Mouse (Mus musculus): ENCODE results near the gene Dpm3. TPM values are rescaled to one million over a fixed set of nuclear protein-coding genes. Genes with fewer than 3 reads are reported as not detected.

Gene Dpm3
- polyA plus RNA-seq, 1 experiment from 2014 or later: 99.4 TPM

DNA sequence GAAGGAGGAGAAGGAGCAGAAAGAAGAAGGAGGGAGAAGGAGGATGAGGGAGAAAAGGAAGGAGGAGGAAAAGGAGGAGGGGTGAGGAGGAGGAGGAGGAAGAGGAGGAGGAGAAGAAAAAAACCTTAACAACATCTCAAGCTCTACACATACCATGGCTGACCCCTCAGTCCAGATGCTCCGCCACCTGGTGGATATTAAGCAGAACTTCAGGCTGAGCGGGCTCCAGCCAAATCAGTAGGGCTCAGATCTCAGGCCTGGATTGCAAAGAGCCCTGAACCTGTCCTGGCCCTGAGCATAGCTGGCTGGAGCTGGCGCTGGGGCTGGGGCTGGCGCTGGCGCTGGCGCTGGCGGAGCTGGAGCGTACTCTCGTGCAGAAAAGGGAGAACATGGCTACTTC lies 48.9 kb downstream of the Dpm3 start:
- Histone ChIP-seq H3K27me3 (ENCODE audit: insufficient read depth, poor library complexity, severe bottlenecking) (peaks cover 9% of the 10 kb centered on the region; the same call in 1 of the 2 replicates), H3K9me3 (no peaks in the 10 kb centered on the region), H3K4me3 (no peak overlapping the region), H3K27ac (no peak overlapping the region), H3K36me3 (no peaks in the 10 kb centered on the region), H3K4me1 (replicated peaks) (peaks cover 27% of the 10 kb centered on the region)
- 3% methylated on average over 9 of the region's 9 CpGs for WGBS
- peak; percentile 82 for DNase-seq (ENCODE audit: low spot score)

GRCm38 (mm10) chr3:89314340-89314739 lies 55.2 kb downstream of the Dpm3 start:
- peaks cover 46% of the 10 kb centered on the region for H3K27me3 ChIP-seq (ENCODE audit: insufficient read depth, poor library complexity, severe bottlenecking)

GRCm38 (mm10) chr3:89314791-89315190 lies 55.6 kb downstream of the Dpm3 start:
- no peak for DNase-seq (ENCODE audit: low spot score)
- H3K4me3 ChIP-seq: peak overlapping the region; percentile 54
- H3K27me3 ChIP-seq (ENCODE audit: insufficient read depth, poor library complexity, severe bottlenecking): peaks cover 51% of the 10 kb centered on the region
- H3K36me3 ChIP-seq: no peaks in the 10 kb centered on the region
- WGBS: 42% methylated on average over 2 of the region's 2 CpGs
- H3K4me1 ChIP-seq (replicated peaks): peaks cover 54% of the 10 kb centered on the region
- peak overlapping the region; percentile 84 for H3K27ac ChIP-seq
- no peaks in the 10 kb centered on the region for H3K9me3 ChIP-seq

More at GRCm38 (mm10) chr3:89314340-89314739, 55.2 kb downstream of the Dpm3 start:
- Histone ChIP-seq H3K4me3 (no peak overlapping the region), H3K4me1 (replicated peaks) (peaks cover 50% of the 10 kb centered on the region), H3K9me3 (no peaks in the 10 kb centered on the region), H3K36me3 (no peaks in the 10 kb centered on the region), H3K27ac (no peak overlapping the region)
- 77% methylated on average over 5 of the region's 5 CpGs for WGBS
- no peak for DNase-seq (ENCODE audit: low spot score)

DNA sequence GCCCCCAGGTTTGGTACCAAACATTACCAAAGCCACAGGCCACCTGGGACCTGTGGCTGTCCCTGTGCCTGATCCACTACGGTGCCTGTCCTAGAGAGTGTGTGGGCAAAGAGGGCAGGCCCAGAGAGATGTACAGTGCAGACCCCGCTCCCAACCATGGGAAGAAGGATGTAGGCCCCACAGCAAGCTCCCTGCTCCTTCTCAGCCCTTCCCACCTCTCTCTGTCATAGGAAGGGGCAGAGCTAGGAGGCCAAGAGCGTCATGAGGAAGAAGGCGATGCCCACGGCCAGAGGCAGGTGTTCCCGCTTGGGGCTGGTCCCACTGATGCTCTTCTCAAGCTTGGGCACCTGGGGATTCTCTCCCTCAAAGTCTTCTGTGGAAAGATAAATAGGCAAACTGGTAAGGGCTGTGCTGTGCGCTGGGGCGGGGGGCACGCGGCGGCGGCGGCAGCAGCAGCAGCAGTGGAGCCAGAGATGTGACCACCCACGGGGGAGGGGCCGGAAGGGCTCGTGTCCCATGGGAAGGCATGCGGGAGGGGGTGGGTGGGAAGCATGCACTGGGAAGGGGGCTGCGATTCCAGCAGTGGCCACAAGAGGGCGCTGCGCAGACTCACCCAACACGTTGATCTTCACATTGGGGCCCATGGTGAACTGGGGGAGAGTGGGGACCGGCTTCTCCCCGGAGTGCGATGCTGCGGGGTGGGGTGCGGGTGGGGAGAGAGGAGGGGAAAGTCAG lies 56.2 kb downstream of the Dpm3 start:
- peak overlapping the region; percentile 54 for H3K4me3 ChIP-seq
- no peaks in the 10 kb centered on the region for H3K9me3 ChIP-seq
- peak overlapping the region; percentile 84 for H3K27ac ChIP-seq
- H3K27me3 ChIP-seq (ENCODE audit: insufficient read depth, poor library complexity, severe bottlenecking): peaks cover 57% of the 10 kb centered on the region
- H3K4me1 ChIP-seq (replicated peaks): peaks cover 60% of the 10 kb centered on the region
- H3K36me3 ChIP-seq: no peaks in the 10 kb centered on the region
- 5% methylated on average over 26 of the region's 26 CpGs for WGBS
- DNase-seq (ENCODE audit: low spot score): peak; percentile 90

DNA sequence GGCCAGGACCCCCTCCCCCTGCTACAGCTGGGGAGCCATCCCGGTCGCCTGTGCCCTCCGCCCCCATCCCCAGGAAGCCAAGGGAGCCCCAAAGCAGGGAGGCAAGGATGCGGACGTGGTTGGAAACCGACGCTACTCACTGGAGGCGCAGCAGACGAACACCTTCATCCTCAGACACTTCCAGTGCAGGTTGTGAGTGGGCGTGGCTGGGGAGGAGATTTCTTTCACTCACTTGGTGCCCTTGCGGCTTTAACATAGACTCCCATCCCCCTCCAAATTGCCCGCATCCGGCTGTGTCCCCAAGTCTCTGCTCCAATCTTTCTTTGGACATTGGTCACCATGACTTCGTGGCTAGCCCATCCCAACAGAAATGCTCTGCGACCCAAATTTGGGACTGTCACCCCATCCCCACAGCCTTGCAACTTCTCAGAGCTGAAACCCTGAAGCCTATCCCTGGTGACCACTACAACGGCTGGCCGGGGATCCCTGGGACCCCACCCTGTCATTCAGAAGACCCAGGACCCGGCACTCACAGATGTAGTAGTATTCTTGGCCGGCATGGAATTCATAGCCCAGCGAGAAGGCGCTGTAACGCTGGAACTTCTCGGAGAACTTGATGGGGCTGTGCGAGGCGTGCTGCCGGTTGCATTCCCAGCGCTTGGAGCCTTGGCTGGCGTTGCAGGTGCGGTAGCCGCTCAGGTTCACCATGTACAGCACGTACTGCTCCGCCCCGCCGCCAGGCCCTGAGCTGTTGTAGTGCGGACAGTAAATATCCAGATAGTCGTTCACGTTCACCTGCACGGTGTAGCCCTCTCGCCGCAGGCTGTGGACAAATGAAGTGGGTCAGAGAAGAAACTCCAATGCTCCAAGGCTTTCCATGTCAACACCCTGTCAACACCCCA lies 57.0 kb downstream of the Dpm3 start:
- no peaks in the 10 kb centered on the region for H3K36me3 ChIP-seq
- peaks cover 65% of the 10 kb centered on the region for H3K27me3 ChIP-seq (ENCODE audit: insufficient read depth, poor library complexity, severe bottlenecking)
- H3K9me3 ChIP-seq: no peaks in the 10 kb centered on the region
- peak; percentile 23 for DNase-seq (ENCODE audit: low spot score)
- WGBS: 10% methylated on average over 40 of the region's 40 CpGs
- peak overlapping the region; percentile 84; the same call in 1 of the 2 replicates for H3K27ac ChIP-seq
- H3K4me3 ChIP-seq: peak overlapping the region; percentile 54
- H3K4me1 ChIP-seq (replicated peaks): peaks cover 68% of the 10 kb centered on the region

MicroRNAs encoded within 50 kb of the gene (microRNA counts, 519-probe panel; counts per million panel counts)
- 1,255 counts per million, percentile 77 among the panel's probes with 10 or more counts for microRNA mmu-miR-92b

Other genes with a start within 250 kb of the Dpm3 start
- gene Rusc1, start 166.0 kb upstream of the Dpm3 start, polyA plus RNA-seq (2016; fragmentation: Nextera tagmentation; extraction: Ambion mirVana): 19.1 and 38.3 TPM in 2 replicates
- gene Gm43738, start 158.3 kb upstream of the Dpm3 start, polyA plus RNA-seq (2016; fragmentation: Nextera tagmentation; extraction: Ambion mirVana): 0.09 TPM in 1 of 2 replicates, not detected in the other
- gene Fdps, start 157.4 kb upstream of the Dpm3 start, polyA plus RNA-seq (2016; fragmentation: Nextera tagmentation; extraction: Ambion mirVana): 383 and 460 TPM in 2 replicates
- gene Pklr, start 123.2 kb upstream of the Dpm3 start, polyA plus RNA-seq (2016; fragmentation: Nextera tagmentation; extraction: Ambion mirVana): 4.4 and 6.0 TPM in 2 replicates
- gene Hcn3, start 99.2 kb upstream of the Dpm3 start, polyA plus RNA-seq (2016; fragmentation: Nextera tagmentation; extraction: Ambion mirVana): 7.3 and 9.1 TPM in 2 replicates
- gene Clk2, start 94.6 kb upstream of the Dpm3 start, polyA plus RNA-seq (2016; fragmentation: Nextera tagmentation; extraction: Ambion mirVana): 34.8 and 35.3 TPM in 2 replicates
- gene Scamp3, start 81.9 kb upstream of the Dpm3 start, polyA plus RNA-seq (2016; fragmentation: Nextera tagmentation; extraction: Ambion mirVana): 98.9 and 116 TPM in 2 replicates
- 30.2 and 38.7 TPM in 2 replicates for gene Fam189b, start 76.2 kb upstream of the Dpm3 start, polyA plus RNA-seq (2016; fragmentation: Nextera tagmentation; extraction: Ambion mirVana)
- gene Gba, start 56.4 kb upstream of the Dpm3 start, polyA plus RNA-seq (2016; fragmentation: Nextera tagmentation; extraction: Ambion mirVana): 41.0 and 50.0 TPM in 2 replicates
- 65.5 and 74.7 TPM in 2 replicates for gene Thbs3, start 44.2 kb upstream of the Dpm3 start, polyA plus RNA-seq (2016; fragmentation: Nextera tagmentation; extraction: Ambion mirVana)
- 228 and 232 TPM in 2 replicates for gene Mtx1, start 32.3 kb upstream of the Dpm3 start, polyA plus RNA-seq (2016; fragmentation: Nextera tagmentation; extraction: Ambion mirVana)
- gene Muc1, start 30.3 kb upstream of the Dpm3 start, polyA plus RNA-seq (2016; fragmentation: Nextera tagmentation; extraction: Ambion mirVana): 1.1 and 1.8 TPM in 2 replicates
- 276 and 282 TPM in 2 replicates for gene Krtcap2, start 13.4 kb upstream of the Dpm3 start, polyA plus RNA-seq (2016; fragmentation: Nextera tagmentation; extraction: Ambion mirVana)
- 5.2 and 11.6 TPM in 2 replicates for gene Trim46, start 13.0 kb upstream of the Dpm3 start, polyA plus RNA-seq (2016; fragmentation: Nextera tagmentation; extraction: Ambion mirVana)
- gene Slc50a1, start 11.2 kb downstream of the Dpm3 start, polyA plus RNA-seq (2016; fragmentation: Nextera tagmentation; extraction: Ambion mirVana): 34.4 and 36.8 TPM in 2 replicates
- gene Efna1, start 21.8 kb downstream of the Dpm3 start, polyA plus RNA-seq (2016; fragmentation: Nextera tagmentation; extraction: Ambion mirVana): 16.5 and 17.7 TPM in 2 replicates
- gene Efna3, start 63.6 kb downstream of the Dpm3 start, polyA plus RNA-seq (2016; fragmentation: Nextera tagmentation; extraction: Ambion mirVana): 5.9 and 10.7 TPM in 2 replicates
- 22.4 and 23.2 TPM in 2 replicates for gene Efna4, start 78.7 kb downstream of the Dpm3 start, polyA plus RNA-seq (2016; fragmentation: Nextera tagmentation; extraction: Ambion mirVana)
- 36.4 and 38.1 TPM in 2 replicates for gene Adam15, start 90.6 kb downstream of the Dpm3 start, polyA plus RNA-seq (2016; fragmentation: Nextera tagmentation; extraction: Ambion mirVana)
- gene Dcst2, start 102.6 kb downstream of the Dpm3 start, polyA plus RNA-seq (2016; fragmentation: Nextera tagmentation; extraction: Ambion mirVana): 0.34 TPM in 1 of 2 replicates, not detected in the other
- 0.09 and 0.33 TPM in 2 replicates for gene Dcst1, start 105.9 kb downstream of the Dpm3 start, polyA plus RNA-seq (2016; fragmentation: Nextera tagmentation; extraction: Ambion mirVana)
- 0.47 and 0.73 TPM in 2 replicates for gene Zbtb7b, start 135.4 kb downstream of the Dpm3 start, polyA plus RNA-seq (2016; fragmentation: Nextera tagmentation; extraction: Ambion mirVana)
- 1.7 TPM in 1 of 2 replicates, not detected in the other for gene Lenep, start 143.4 kb downstream of the Dpm3 start, polyA plus RNA-seq (2016; fragmentation: Nextera tagmentation; extraction: Ambion mirVana)
- gene Flad1, start 152.5 kb downstream of the Dpm3 start, polyA plus RNA-seq (2016; fragmentation: Nextera tagmentation; extraction: Ambion mirVana): 28.3 and 31.9 TPM in 2 replicates
- 535 and 648 TPM in 2 replicates for gene Cks1b, start 159.0 kb downstream of the Dpm3 start, polyA plus RNA-seq (2016; fragmentation: Nextera tagmentation; extraction: Ambion mirVana)
- gene Shc1, start 159.1 kb downstream of the Dpm3 start, polyA plus RNA-seq (2016; fragmentation: Nextera tagmentation; extraction: Ambion mirVana): 58.3 and 68.1 TPM in 2 replicates
- gene Pygo2, start 170.9 kb downstream of the Dpm3 start, polyA plus RNA-seq (2016; fragmentation: Nextera tagmentation; extraction: Ambion mirVana): 46.0 and 50.4 TPM in 2 replicates
- gene Pbxip1, start 177.3 kb downstream of the Dpm3 start, polyA plus RNA-seq (2016; fragmentation: Nextera tagmentation; extraction: Ambion mirVana): 21.1 and 21.6 TPM in 2 replicates
- gene Pmvk, start 195.2 kb downstream of the Dpm3 start, polyA plus RNA-seq (2016; fragmentation: Nextera tagmentation; extraction: Ambion mirVana): 71.4 and 87.8 TPM in 2 replicates

All from hindbrain, embryonic 10.5 days (tissue).